ENCODE assay signal across 26 mouse cellular contexts in the genomic region with DNA sequence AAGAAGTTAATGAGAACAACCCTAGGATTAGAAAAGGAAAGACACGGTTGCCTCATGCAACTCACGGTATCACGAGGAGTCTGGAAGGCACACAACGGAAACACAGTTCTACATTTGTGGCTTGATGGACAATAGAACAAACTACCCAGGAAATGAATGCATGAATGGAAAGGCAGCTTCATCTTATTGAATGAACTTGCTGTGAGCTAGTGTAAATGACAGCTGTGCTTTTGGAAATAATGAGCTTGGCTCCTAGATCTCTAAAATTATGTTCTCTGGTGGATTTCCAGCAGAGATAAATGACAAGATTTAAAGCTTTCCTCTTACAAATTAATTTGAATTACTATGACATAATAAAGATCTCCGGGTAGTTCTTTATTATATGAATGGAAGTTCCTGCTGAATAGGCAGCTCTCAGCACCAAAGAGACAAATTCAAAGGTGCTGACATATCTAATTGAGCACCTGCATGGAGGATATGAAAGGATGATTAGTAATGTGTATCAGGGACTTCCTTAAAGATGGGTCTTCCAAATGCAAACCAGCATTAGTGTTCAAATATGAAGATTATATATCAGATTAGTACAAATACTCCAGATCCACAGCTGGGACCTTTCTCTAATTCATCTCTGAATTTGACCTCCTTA.
DNase-seq lines count a peak whose midpoint lies in the region; ATAC-seq and TF ChIP-seq lines count a peak whose summit lies in the region.
"Had no signal": no experiment of that assay in that cellular context is flagged by ENCODE, and none has a peak within 500 bp of the region (broad histone marks: within the 10 kb centered on the region; RNA-seq: fewer than 3 reads in every experiment).

No protein-coding gene starts in this region.

- no peak overlapping the region for H3K4me3 ChIP-seq in hindbrain, postnatal 0 days (ENCODE audit: low read length)
- no peak overlapping the region for H3K4me3 ChIP-seq in hindbrain, embryonic 11.5 days (ENCODE audit: low read depth, low read length)
- H3K4me3 ChIP-seq in forebrain, embryonic 15.5 days, result no peak overlapping the region
- H3K4me3 ChIP-seq: erythroblast, embryonic 14.5 days; heart, embryonic 10.5 days; heart, embryonic 15.5 days; hindbrain, embryonic 15.5 days; intestine, embryonic 15.5 days; liver, embryonic 13.5 days had no signal

- peak; percentile 28 for DNase-seq in hindbrain, postnatal 0 days (ENCODE audit: low spot score)
- DNase-seq in hindbrain, embryonic 11.5 days (ENCODE audit: low spot score), result no peak
- peak; percentile 3 for DNase-seq in retina, postnatal 1 day
- no peak for DNase-seq in retina, embryonic 14.5 days (ENCODE audit: low spot score)
- no peak for DNase-seq in frontal cortex, postnatal 10 days (ENCODE audit: low spot score in 2 of 2)
- DNase-seq in adrenal gland, postnatal 36 days, result no peak
- DNase-seq: adrenal gland, postnatal 10 days; B cell, adult 2 months; gastrocnemius, postnatal 25 days; heart, adult 11 months; kidney, adult 2 months; layer of hippocampus, postnatal 36 days; left cerebral cortex, postnatal 4 days; liver, embryonic 13.5 days; lung, adult 2 months; lung, postnatal 10 days; right cerebral cortex, postnatal 14 days; thymus, postnatal 4 days had no signal

- no peaks in the 10 kb centered on the region for H3K9me3 ChIP-seq in hindbrain, postnatal 0 days (ENCODE audit: low read length)
- H3K9me3 ChIP-seq in hindbrain, embryonic 11.5 days (ENCODE audit: control insufficient read depth, low read length), result no peaks in the 10 kb centered on the region
- no peaks in the 10 kb centered on the region for H3K9me3 ChIP-seq in forebrain, embryonic 15.5 days
- H3K9me3 ChIP-seq: heart, embryonic 10.5 days; heart, embryonic 15.5 days; hindbrain, embryonic 15.5 days; intestine, embryonic 15.5 days; liver, embryonic 13.5 days had no signal

- no peaks in the 10 kb centered on the region for H3K36me3 ChIP-seq in hindbrain, postnatal 0 days (ENCODE audit: insufficient read depth, low read length)
- H3K36me3 ChIP-seq in hindbrain, embryonic 11.5 days (ENCODE audit: control insufficient read depth, insufficient read depth, low read length), result no peaks in the 10 kb centered on the region
- no peaks in the 10 kb centered on the region for H3K36me3 ChIP-seq in forebrain, embryonic 15.5 days
- H3K36me3 ChIP-seq: heart, embryonic 10.5 days; heart, embryonic 15.5 days; hindbrain, embryonic 15.5 days; intestine, embryonic 15.5 days; liver, embryonic 13.5 days had no signal

- H3K9ac ChIP-seq in hindbrain, postnatal 0 days (replicated peaks; ENCODE audit: low read length), result no peak overlapping the region
- H3K9ac ChIP-seq in hindbrain, embryonic 11.5 days (ENCODE audit: low read depth, low read length), result no peak overlapping the region
- H3K9ac ChIP-seq in forebrain, embryonic 15.5 days (replicated peaks), result no peak overlapping the region
- H3K9ac ChIP-seq: heart, embryonic 15.5 days; hindbrain, embryonic 15.5 days; intestine, embryonic 15.5 days; liver, embryonic 13.5 days had no signal

- ATAC-seq in hindbrain, postnatal 0 days, result no peak
- ATAC-seq in hindbrain, embryonic 11.5 days (ENCODE audit: low FRiP score), result no peak
- peak; percentile 74; the same call in 1 of the 2 replicates for ATAC-seq in forebrain, embryonic 15.5 days (replicated peaks)
- ATAC-seq: intestine, embryonic 15.5 days had no signal

- H3K27ac ChIP-seq in hindbrain, postnatal 0 days, result no peak overlapping the region
- H3K27ac ChIP-seq in hindbrain, embryonic 11.5 days (ENCODE audit: low read depth, low read length), result no peak overlapping the region
- H3K27ac ChIP-seq in forebrain, embryonic 15.5 days (replicated peaks), result peak overlapping the region; percentile 34; the same call in 1 of the 2 replicates
- H3K27ac ChIP-seq: heart, embryonic 10.5 days; heart, embryonic 15.5 days; hindbrain, embryonic 15.5 days; intestine, embryonic 15.5 days; kidney, postnatal 0 days; liver, embryonic 13.5 days; macrophage had no signal

- 45% methylated on average over 5 of the region's 5 CpGs for WGBS in hindbrain, postnatal 0 days
- WGBS in hindbrain, embryonic 11.5 days, result 77% methylated on average over 5 of the region's 5 CpGs
- WGBS in forebrain, embryonic 15.5 days, result 19% methylated on average over 5 of the region's 5 CpGs

- no peak overlapping the region for H3K4me2 ChIP-seq in hindbrain, postnatal 0 days (ENCODE audit: low read depth, low read length)
- no peak overlapping the region for H3K4me2 ChIP-seq in hindbrain, embryonic 11.5 days (replicated peaks; ENCODE audit: low read depth, low read length)
- no peak overlapping the region for H3K4me2 ChIP-seq in forebrain, embryonic 15.5 days (replicated peaks)
- H3K4me2 ChIP-seq: heart, embryonic 15.5 days; hindbrain, embryonic 15.5 days; intestine, embryonic 15.5 days; liver, embryonic 13.5 days had no signal

- no peak for TF ChIP-seq CTCF in hindbrain, postnatal 0 days (IDR thresholded peaks at IDR 0.05; ENCODE audit: low read depth)

- H3K4me1 ChIP-seq in hindbrain, postnatal 0 days (ENCODE audit: insufficient read depth, low read length), result no peaks in the 10 kb centered on the region
- no peaks in the 10 kb centered on the region for H3K4me1 ChIP-seq in hindbrain, embryonic 11.5 days (replicated peaks; ENCODE audit: control insufficient read depth, insufficient read depth, low read length)
- peaks cover 8% of the 10 kb centered on the region; the same call in 1 of the 2 replicates for H3K4me1 ChIP-seq in forebrain, embryonic 15.5 days
- H3K4me1 ChIP-seq: heart, embryonic 10.5 days; heart, embryonic 15.5 days; intestine, embryonic 15.5 days; liver, embryonic 13.5 days had no signal

- no peaks in the 10 kb centered on the region for H3K27me3 ChIP-seq in hindbrain, postnatal 0 days (ENCODE audit: insufficient read depth, low read length)
- no peaks in the 10 kb centered on the region for H3K27me3 ChIP-seq in hindbrain, embryonic 11.5 days (ENCODE audit: control insufficient read depth, insufficient read depth, low read length)
- no peaks in the 10 kb centered on the region for H3K27me3 ChIP-seq in forebrain, embryonic 15.5 days
- H3K27me3 ChIP-seq: heart, embryonic 15.5 days; hindbrain, embryonic 15.5 days; intestine, embryonic 15.5 days; liver, embryonic 13.5 days had no signal

Comparison
In these comparisons a context has a peak if more than half of its experiments do, and no peak if none do; other contexts are left out.
1. DNase-seq: peak in hindbrain, postnatal 0 days (single experiment) and retina, postnatal 1 day (single experiment); none in hindbrain, embryonic 11.5 days (single experiment), retina, embryonic 14.5 days (single experiment), frontal cortex, postnatal 10 days (0 of 2) and adrenal gland, postnatal 36 days (0 of 2).